Mouse (Mus musculus) embryonic facial prominence, embryonic 14.5 days (tissue): ENCODE results near the gene Gm27021. TPM values are rescaled to one million over a fixed set of nuclear protein-coding genes. Genes with fewer than 3 reads are reported as not detected.

ENCODE experiments used
- ATAC-seq: fragments of 200-750 bp; cut with Nextera tagmentation; 2 replicates; pipeline ENCODE4 v1.8.0; 2017; ENCODE audit warnings: low read depth, moderate number of reproducible peaks, moderate TSS enrichment
- DNase-seq: peaks from one replicate; pipeline ENCODE4 v3.0.0-alpha.2; 2015; ENCODE audit warnings: low spot score
- H3K27ac ChIP-seq: fragments of 300-500 bp; sonication (generic); replicated peaks from 2 replicates; pipeline ENCODE4 v1.5.1; 2014; ENCODE audit warnings: low read depth, mild to moderate bottlenecking, low read length, moderate library complexity
- H3K27me3 ChIP-seq: fragments of 300-500 bp; sonication (generic); replicated peaks from 2 replicates; pipeline ENCODE4 v1.6.1; 2014; ENCODE audit warnings: low read length; ENCODE audit not compliant: control insufficient read depth, insufficient read depth
- H3K36me3 ChIP-seq: fragments of 300-500 bp; sonication (generic); 2 replicates; pipeline ENCODE4 v1.6.1; 2014; ENCODE audit warnings: low read length, mixed read lengths; ENCODE audit not compliant: control insufficient read depth, insufficient read depth
- H3K4me1 ChIP-seq: fragments of 300-500 bp; sonication (generic); 2 replicates; pipeline ENCODE4 v1.6.1; 2014; ENCODE audit warnings: antibody characterized with exemption, low read length; ENCODE audit not compliant: control insufficient read depth, insufficient read depth
- H3K4me2 ChIP-seq: fragments of 300-500 bp; sonication (generic); 2 replicates; pipeline ENCODE4 v1.6.1; 2014; ENCODE audit warnings: low read depth, mild to moderate bottlenecking, low read length, moderate library complexity, mixed read lengths
- H3K4me3 ChIP-seq: fragments of 300-500 bp; sonication (generic); 2 replicates; pipeline ENCODE4 v1.5.1; 2014; ENCODE audit warnings: low read depth, mild to moderate bottlenecking, low read length
- H3K9ac ChIP-seq: fragments of 300-500 bp; sonication (generic); 2 replicates; pipeline ENCODE4 v1.6.1; 2014; ENCODE audit warnings: low read depth, mild to moderate bottlenecking, low read length, moderate library complexity, mixed read lengths
- H3K9me3 ChIP-seq: fragments of 300-500 bp; sonication (generic); 2 replicates; pipeline ENCODE4 v1.6.1; 2016; ENCODE audit warnings: low read length; ENCODE audit not compliant: control insufficient read depth
- WGBS: fragments of 180-500 bp; shearing (Covaris S2); extraction: QIAGEN DNeasy Blood & Tissue Kit; methylation state at CpG from one replicate; pipeline ENCODE4 v1.1.7; 2014; 5-methylcytosine and 5-hydroxymethylcytosine counted together
- polyA plus RNA-seq: library from polyadenylated mRNA; unstranded; fragments of >200 nt; fragmentation: Nextera tagmentation; extraction: Ambion mirVana; gene quantifications from 2 replicates; pipeline ENCODE4 v1.2.1, GENCODE M21; 2014

Gene Gm27021
- polyA plus RNA-seq, 1 experiment from 2014 or later, result 2.7 TPM

DNA sequence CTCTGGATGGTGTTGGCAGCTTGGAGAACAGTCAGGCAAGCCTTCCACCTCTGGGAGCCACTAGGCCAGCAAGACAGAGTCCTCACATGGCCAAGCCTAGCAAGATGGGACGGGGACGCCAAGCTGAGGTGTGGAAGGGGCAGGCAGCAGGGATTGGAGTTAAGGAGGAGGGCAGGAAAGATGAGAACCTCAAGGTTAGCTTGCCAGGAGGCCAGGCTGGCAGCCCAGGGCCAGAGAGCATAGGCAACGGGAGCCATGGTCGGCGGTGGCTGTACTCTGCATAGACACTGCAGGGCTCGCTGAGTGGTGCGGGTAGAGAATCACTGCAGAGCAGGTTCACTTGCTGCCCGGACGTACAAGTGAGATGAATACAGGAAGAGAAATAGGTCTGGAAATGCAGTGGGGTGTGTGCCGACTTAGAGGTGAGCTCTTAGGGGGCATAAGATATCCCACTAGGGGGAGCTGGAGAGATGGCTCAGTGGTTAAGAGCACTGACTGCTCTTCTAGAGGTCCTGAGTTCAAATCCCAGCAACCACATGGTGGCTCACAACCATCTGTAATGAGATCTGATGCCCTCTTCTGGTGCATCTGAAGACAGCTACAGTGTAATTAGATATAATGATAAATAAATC is 25.7 kb downstream of the Gm27021 start:
- H3K9me3 ChIP-seq, result no peaks in the 10 kb centered on the region
- no peak overlapping the region for H3K27ac ChIP-seq
- H3K9ac ChIP-seq, result no peak overlapping the region
- H3K4me3 ChIP-seq, result no peak overlapping the region
- H3K27me3 ChIP-seq, result no peaks in the 10 kb centered on the region
- ATAC-seq (no peak), DNase-seq (no peak)
- WGBS, result 81% methylated on average over 10 of the region's 10 CpGs
- H3K36me3 ChIP-seq, result no peaks in the 10 kb centered on the region
- H3K4me1 ChIP-seq, result no peaks in the 10 kb centered on the region
- H3K4me2 ChIP-seq, result no peak overlapping the region

DNA sequence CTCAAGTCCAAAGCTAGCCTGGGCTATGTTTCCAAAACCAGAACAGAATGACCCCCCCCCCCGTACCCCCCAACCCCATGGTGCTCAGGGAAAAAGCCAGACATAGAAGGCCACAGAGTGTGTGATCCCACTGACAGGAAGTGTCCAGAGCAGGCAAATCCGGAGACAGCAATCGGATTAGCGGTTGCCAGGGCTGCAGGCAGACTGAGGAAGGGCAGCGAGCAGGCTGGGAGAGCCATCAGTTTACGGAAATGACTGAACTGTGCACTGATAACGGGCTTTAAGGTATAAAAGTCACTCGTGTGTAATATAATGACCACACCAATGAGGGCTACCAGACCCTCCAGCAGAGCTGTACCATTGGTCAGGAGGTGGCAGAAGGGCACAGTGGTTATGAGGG is 26.6 kb downstream of the Gm27021 start:
- Histone ChIP-seq H3K27ac (no peak overlapping the region), H3K9ac (no peak overlapping the region), H3K4me3 (no peak overlapping the region), H3K4me1 (no peaks in the 10 kb centered on the region), H3K27me3 (no peaks in the 10 kb centered on the region), H3K9me3 (no peaks in the 10 kb centered on the region), H3K4me2 (no peak overlapping the region), H3K36me3 (no peaks in the 10 kb centered on the region)
- WGBS, result 40% methylated on average over 8 of the region's 8 CpGs
- DNase-seq (no peak), ATAC-seq (no peak)

DNA sequence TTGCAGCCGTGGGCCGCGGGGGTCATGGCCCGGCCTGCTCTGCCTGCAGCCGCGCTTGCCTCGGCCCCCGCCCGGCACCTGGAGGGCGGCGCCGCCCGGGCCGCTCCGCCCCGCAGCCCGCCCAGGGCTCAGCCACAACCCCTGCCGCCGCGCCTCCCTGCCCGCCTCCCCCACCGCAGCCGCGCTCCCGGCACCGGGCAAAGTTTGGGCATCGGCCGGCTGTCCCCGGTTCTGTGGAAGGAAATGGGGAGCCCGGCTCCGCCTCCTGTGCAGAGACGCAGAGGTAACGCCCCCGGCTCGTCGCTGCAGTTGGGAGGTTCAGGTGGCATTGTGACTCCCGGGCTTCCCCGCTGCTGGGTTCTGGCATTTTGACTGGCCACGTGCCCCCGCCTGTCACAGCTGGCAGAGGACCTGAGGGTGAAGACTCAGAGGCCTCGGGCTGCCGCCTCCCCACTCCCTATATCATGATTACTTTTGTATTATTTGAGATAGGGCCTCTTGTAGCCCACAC is 33.5 kb downstream of the Gm27021 start:
- ATAC-seq (peak; percentile 75), DNase-seq (peak; percentile 29)
- 3% methylated on average over 8 of the region's 42 CpGs for WGBS
- peak overlapping the region; percentile 100 for H3K4me2 ChIP-seq
- H3K27me3 ChIP-seq, result peaks cover 13% of the 10 kb centered on the region; the same call in 1 of the 2 replicates
- H3K9me3 ChIP-seq, result no peaks in the 10 kb centered on the region
- peak overlapping the region; percentile 68 for H3K4me3 ChIP-seq
- H3K9ac ChIP-seq, result peak overlapping the region; percentile 72
- H3K36me3 ChIP-seq, result no peaks in the 10 kb centered on the region
- H3K4me1 ChIP-seq, result peaks cover 13% of the 10 kb centered on the region
- H3K27ac ChIP-seq, result no peak overlapping the region

DNA sequence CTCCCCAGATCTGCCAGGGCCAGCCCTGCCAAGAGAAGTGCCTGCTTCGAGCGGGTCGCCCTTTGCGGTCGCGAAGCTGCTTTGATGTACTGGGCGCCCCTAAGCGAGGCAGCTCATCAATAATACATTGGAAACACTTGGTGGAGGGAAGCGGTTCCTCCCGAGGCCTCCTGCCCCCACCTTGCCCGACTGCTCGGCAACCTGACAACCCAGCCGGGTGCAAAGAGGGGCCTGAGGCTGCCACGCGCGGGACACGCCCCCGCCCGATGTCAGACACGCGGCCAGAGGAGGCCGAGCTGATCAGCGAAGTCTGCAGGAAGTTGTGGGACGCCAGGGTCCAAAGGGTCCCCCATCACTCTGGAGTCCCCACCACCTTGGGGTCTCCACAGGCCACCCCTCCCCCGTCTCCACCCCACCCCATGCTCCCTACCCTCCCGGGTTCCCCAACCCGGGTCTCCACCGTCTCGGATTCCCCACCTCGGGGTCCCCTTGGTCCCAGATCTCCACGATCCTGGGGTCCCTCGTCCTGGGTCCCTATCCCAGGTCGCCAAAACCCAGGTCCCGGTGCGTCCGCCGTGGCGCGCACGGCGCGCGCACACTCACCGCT is 34.1 kb downstream of the Gm27021 start:
- peak; percentile 19 for DNase-seq
- Histone ChIP-seq H3K4me1 (peaks cover 13% of the 10 kb centered on the region), H3K4me2 (peak overlapping the region; percentile 100), H3K4me3 (peak overlapping the region; percentile 68), H3K36me3 (no peaks in the 10 kb centered on the region), H3K9me3 (no peaks in the 10 kb centered on the region), H3K27me3 (peaks cover 13% of the 10 kb centered on the region; the same call in 1 of the 2 replicates), H3K27ac (no peak overlapping the region), H3K9ac (peak overlapping the region; percentile 72)
- 4% methylated on average over 39 of the region's 44 CpGs for WGBS
- ATAC-seq, result peak; percentile 5; the same call in 1 of the 2 replicates

DNA sequence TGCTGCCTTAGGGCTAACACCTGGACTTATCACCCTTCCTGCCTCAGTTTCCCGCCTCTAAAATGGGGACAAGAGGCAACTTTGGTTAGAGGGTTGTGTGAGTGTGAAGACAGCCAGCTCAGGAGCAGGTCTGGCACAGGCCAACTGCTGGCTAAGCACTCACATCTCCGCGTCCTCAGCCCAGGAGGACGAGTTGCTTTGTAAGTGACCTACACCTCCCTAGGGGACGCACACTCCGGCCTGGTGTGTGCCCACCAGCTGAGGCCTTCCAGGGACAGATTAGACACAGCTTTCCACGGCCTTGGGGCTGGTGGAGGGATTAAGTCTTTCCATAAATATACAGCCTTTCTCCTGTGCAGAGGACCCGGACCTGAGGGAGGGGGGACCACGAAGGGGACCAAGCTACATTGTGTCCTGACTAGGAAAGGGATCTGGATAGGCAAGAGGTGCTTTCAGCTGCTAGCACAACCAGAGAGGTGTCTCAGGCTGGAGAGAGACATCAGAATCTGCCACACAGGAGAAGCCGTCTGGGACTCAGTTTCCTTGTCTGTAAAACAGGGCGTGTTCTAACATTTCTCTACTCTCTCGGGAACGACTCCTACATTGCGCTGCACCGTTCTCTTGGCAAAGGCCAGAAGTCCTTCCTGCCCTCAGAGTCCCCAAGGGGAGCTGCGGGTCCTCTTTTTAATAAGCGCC is 34.8 kb downstream of the Gm27021 start:
- H3K4me3 ChIP-seq, result peak overlapping the region; percentile 68
- H3K27ac ChIP-seq, result no peak overlapping the region
- WGBS, result 26% methylated on average over 17 of the region's 17 CpGs
- peaks cover 13% of the 10 kb centered on the region; the same call in 1 of the 2 replicates for H3K27me3 ChIP-seq
- no peak for DNase-seq
- H3K4me2 ChIP-seq, result peak overlapping the region; percentile 100
- no peaks in the 10 kb centered on the region for H3K36me3 ChIP-seq
- no peaks in the 10 kb centered on the region for H3K9me3 ChIP-seq
- H3K4me1 ChIP-seq, result peaks cover 13% of the 10 kb centered on the region
- H3K9ac ChIP-seq, result peak overlapping the region; percentile 72; the same call in 1 of the 2 replicates
- ATAC-seq, result no peak

DNA sequence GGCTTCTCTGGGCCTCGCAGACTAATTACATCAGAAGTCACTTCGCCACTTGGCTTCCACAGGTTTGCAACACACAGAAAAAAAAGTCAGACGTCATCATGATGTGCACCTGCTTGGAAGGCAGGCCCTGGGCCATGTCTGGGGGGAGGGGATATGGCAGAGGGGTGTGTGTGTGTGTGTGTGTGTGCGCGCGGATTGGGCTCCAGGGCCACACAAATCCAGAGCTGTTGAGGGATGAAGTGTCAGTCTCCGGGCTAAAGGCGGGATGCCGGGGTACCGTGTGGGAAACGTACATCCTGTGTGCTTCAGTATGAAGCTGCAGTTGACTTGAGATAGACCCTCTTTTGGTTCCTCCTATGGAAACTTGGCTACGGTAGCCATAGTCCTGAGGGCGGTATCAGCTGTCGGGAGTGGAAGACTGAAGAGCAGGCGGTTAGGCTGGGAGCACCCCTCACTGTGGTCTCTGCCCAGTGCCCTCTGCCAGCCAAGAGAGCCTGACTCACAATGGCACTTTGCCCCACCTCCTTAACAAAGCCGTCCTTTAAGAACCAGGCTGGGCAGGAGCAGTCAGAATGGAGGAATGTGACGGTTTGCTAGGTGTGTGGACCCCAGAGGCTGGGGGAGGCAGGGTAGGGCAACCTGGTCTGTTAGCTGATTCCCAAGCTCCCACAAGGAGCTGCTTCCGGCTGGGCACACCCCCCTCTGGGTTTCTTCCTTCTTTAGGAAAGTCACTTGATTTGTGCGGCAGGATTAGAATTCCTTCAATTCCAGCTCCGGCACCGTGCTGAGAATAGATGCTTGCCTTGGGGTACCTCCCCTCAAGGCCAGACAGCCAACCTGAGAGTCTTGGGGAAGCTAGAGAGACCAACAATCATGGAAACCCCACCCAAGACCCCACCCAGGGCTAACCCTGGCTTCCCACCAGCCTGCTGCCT is 36.2 kb downstream of the Gm27021 start:
- Histone ChIP-seq H3K27me3 (peaks cover 13% of the 10 kb centered on the region; the same call in 1 of the 2 replicates), H3K4me1 (peaks cover 13% of the 10 kb centered on the region), H3K4me3 (no peak overlapping the region), H3K27ac (no peak overlapping the region), H3K4me2 (no peak overlapping the region), H3K36me3 (no peaks in the 10 kb centered on the region), H3K9me3 (no peaks in the 10 kb centered on the region), H3K9ac (no peak overlapping the region)
- ATAC-seq (no peak), DNase-seq (peak; percentile 22)
- 74% methylated on average over 21 of the region's 21 CpGs for WGBS

DNA sequence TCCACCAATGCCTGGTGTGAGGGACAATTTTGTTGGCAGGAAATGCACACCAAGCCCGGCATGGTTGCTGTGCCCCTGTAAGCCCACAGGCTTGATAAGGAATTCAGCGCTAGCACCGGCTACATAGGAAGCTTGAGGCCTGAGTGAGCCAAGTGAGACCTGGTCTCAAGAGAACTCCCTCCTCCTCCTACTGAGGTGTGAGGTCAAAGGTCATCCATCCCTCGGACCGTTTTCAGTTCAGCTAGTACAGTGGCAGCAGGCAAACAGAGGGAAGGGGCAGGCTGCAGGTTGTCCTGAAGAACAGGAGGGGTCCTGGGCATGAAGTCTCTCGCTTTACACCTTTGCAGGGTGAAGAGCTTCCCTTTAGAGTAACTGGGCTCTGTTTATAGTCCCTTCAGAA is 37.0 kb downstream of the Gm27021 start:
- no peak overlapping the region for H3K9ac ChIP-seq
- H3K4me1 ChIP-seq, result peaks cover 13% of the 10 kb centered on the region
- ATAC-seq (no peak), DNase-seq (no peak)
- no peak overlapping the region for H3K4me2 ChIP-seq
- peaks cover 13% of the 10 kb centered on the region; the same call in 1 of the 2 replicates for H3K27me3 ChIP-seq
- H3K9me3 ChIP-seq, result no peaks in the 10 kb centered on the region
- no peaks in the 10 kb centered on the region for H3K36me3 ChIP-seq
- H3K27ac ChIP-seq, result no peak overlapping the region
- no peak overlapping the region for H3K4me3 ChIP-seq
- WGBS, result 49% methylated on average over 6 of the region's 6 CpGs

DNA sequence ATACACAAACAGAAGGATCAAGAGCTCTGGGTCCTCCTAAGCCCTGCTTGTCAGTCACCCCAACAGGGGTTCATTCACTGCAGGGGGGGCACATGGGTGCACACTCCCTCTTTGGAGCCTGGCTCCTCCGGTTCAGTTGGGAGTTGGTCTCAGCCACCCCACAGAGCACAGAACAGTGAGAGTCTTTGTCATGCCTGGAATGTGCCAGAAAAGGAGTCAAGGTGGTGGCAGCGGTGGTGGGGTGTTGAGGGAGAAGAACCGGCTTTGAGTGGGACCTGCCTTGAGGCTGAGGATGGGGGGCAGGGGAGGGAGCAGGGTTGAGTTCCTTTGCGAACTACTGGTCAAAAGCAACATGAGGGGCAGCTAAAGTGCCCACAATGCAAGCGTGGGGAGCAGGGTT is 37.8 kb downstream of the Gm27021 start:
- Histone ChIP-seq H3K4me3 (no peak overlapping the region), H3K9ac (no peak overlapping the region), H3K9me3 (no peaks in the 10 kb centered on the region), H3K4me1 (peaks cover 13% of the 10 kb centered on the region), H3K36me3 (no peaks in the 10 kb centered on the region), H3K27ac (no peak overlapping the region), H3K4me2 (no peak overlapping the region), H3K27me3 (peaks cover 8% of the 10 kb centered on the region; the same call in 1 of the 2 replicates)
- DNase-seq (no peak), ATAC-seq (no peak)
- WGBS, result 44% methylated on average over 5 of the region's 5 CpGs
